Mouse (Mus musculus): ENCODE data around the gene Gsto1. TPM values are rescaled to one million over a fixed set of nuclear protein-coding genes. Genes with fewer than 3 reads are reported as not detected.

Gene Gsto1
- polyA plus RNA-seq (2015; fragmentation: Nextera tagmentation; extraction: Ambion mirVana) = 115 and 119 TPM in 2 replicates

DNA sequence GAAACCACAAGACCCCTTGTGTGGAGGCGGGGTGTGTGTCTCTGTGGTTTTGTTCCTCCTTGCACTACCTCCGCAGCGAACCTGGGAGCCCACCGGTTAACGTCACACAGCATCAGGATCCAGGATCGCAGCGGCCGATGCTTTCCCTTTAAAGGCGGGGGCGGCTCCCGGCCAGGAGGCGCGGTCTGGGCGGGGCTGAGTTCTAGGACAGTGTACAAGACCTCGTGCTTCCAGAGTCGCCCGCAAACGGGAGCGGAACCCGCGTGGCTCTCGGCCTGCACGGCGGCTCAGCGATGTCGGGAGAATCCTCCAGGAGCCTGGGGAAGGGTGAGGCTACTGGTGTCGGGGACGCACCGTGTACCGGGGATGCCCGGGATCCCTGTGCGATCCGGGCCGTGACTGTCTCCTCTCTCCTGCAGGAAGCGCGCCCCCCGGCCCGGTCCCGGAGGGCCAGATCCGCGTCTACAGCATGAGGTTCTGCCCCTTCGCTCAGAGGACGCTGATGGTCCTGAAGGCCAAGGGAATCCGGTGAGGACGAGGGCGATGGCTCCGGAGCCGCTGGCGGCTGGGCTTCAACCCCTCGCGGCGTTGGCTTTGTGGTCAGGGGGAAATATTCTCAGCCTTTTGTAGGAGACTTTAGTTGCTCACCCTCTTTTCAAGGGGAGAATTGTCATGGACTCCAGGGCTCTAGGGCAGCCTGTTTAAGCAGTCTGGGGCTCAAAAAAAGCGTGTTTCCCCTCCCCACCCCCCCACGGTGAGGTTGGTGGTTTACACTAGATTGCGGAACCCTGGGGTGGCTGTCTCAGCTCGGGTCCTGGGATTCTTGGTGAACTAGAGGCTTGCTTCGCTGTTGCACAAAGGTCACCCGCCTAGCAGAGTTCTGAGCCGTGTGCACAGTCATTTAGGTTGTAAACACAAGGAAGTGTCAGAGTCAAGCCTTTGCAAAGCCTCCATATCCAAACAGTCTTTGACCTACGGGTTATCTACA is at the start of gene Gsto1:
Gene Gsto1 (plus strand): TSS at position 175 of the 988 bp plus-strand sequence.
- peak within 1 kb of the TSS; percentile 69 for H3K9ac ChIP-seq
- peak within 1 kb of the TSS; percentile 93 for H3K4me2 ChIP-seq
- peak within 1 kb of the TSS; percentile 50 for H3K27ac ChIP-seq
- H3K4me3 ChIP-seq (replicated peaks) = peak within 1 kb of the TSS; percentile 73
- H3K27me3 ChIP-seq = no peaks in the 10 kb centered on the region
- H3K4me1 ChIP-seq = peaks cover 20% of the 10 kb centered on the region
- peak; percentile 96 for ATAC-seq (replicated peaks; ENCODE audit: low FRiP score)
- peaks cover 25% of the 10 kb centered on the region for H3K36me3 ChIP-seq
- under 1% methylated on average over 60 of the region's 60 CpGs for WGBS
- no peaks in the 10 kb centered on the region for H3K9me3 ChIP-seq (replicated peaks)

DNA sequence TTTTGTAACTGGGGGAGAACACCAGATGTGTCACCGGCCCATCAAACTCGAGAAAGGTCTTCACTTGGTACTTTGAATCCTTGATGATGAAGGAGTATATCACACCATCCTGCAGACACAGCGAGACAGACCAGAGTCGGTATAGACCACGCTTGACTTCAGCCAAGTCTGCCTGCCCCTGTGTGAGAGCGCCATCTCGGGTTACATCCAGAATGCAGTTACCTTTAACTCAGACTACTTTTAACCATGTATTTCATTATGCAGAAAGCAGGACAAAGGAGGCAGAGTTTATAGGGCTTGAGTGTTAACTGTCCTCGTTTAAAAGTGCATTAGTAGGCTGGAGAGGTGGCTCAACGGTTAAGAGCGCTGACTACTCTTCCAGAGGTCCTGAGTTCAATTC is 42.7 kb upstream of the Gsto1 start:
- H3K9me3 ChIP-seq (replicated peaks) = no peaks in the 10 kb centered on the region
- H3K4me3 ChIP-seq (replicated peaks) = no peak overlapping the region
- no peak overlapping the region for H3K9ac ChIP-seq
- no peak for ATAC-seq (replicated peaks; ENCODE audit: low FRiP score)
- no peak overlapping the region for H3K4me2 ChIP-seq
- H3K27me3 ChIP-seq = no peaks in the 10 kb centered on the region
- H3K4me1 ChIP-seq = no peaks in the 10 kb centered on the region
- WGBS = 67% methylated on average over 10 of the region's 10 CpGs
- H3K27ac ChIP-seq = no peak overlapping the region
- H3K36me3 ChIP-seq = no peaks in the 10 kb centered on the region

DNA sequence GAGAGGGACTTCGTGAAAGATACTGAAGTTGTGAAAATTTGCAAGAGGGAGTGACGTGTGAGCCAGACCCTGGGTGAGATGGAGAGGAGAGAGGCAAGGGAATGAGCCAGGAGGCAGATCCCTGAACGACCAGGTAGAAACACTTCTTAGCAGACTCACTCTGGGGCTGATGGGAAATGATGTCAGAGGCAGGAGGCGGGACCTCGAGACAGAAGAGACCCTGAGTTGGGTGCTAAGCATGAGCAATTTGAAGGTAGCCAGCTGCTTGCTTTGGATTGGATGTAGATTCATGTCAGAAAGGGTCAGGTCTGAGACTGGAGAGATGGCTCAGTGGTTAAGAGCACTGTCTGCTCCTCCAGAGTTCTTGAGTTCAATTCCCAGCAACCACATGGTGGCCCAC is 40.0 kb upstream of the Gsto1 start:
- ATAC-seq (replicated peaks; ENCODE audit: low FRiP score) = no peak
- WGBS = 78% methylated on average over 5 of the region's 5 CpGs
- Histone ChIP-seq H3K4me1 (no peaks in the 10 kb centered on the region), H3K36me3 (no peaks in the 10 kb centered on the region), H3K27ac (no peak overlapping the region), H3K9me3 (replicated peaks) (no peaks in the 10 kb centered on the region), H3K27me3 (no peaks in the 10 kb centered on the region), H3K4me3 (replicated peaks) (no peak overlapping the region), H3K4me2 (no peak overlapping the region), H3K9ac (no peak overlapping the region)

DNA sequence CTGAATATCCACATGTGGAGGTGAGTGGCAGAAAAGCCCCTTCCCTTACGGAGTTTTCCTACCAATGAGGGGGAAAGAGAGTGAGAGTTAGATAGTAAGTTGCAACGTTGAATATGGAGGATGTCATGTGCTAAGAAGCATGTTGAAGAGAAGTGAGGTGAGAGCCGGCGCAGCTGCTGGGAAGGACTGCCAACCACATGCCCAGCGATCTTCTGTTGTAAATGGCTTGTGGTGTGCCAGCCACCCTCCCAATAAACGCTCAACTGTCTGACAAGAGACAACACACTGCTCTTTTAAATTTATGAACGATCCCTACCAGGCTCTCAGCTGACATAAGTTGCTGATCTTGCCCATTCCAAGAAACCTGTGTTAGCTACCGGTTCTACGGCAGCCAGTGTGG is 37.1 kb upstream of the Gsto1 start:
- H3K4me2 ChIP-seq = no peak overlapping the region
- H3K27me3 ChIP-seq = peaks cover 7% of the 10 kb centered on the region

DNA sequence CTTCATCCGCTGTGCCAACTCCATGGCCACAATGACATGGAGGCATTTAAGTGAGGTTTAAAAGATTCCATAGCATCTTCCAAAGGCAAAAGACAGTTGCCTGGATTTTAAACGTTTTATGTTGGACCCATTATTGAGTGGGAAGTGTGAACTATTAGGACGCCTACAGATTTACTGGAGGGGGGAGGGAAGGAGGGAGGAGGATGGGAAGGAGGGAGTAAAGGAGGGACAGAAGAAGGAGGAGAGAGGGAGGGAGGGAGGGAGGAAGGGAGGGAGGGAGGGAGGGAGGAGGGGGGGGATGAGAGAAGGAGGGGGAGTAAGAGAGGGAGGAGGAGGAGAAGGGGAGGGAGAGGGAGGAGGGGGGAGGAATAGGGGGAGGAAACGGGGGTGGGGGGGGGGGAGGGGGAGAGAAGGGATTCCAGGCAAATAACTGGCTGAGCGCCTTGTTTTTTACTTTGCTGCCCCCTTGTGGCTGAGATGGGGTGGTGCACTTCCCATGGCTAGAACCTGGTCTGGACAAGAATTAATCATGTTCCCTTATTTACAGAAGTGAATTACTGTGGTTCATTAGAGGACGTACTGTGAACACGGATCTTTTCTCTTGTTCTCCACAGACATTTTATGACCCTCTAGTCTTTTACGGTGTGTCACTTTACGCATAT is 33.8 kb upstream of the Gsto1 start:
- no peak overlapping the region for H3K4me3 ChIP-seq (replicated peaks)
- peaks cover 9% of the 10 kb centered on the region; the same call in 1 of the 2 replicates for H3K4me1 ChIP-seq
- no peaks in the 10 kb centered on the region for H3K36me3 ChIP-seq
- no peak for ATAC-seq (replicated peaks; ENCODE audit: low FRiP score)
- H3K27ac ChIP-seq = no peak overlapping the region
- peaks cover 16% of the 10 kb centered on the region for H3K27me3 ChIP-seq
- H3K9ac ChIP-seq = no peak overlapping the region
- WGBS = 23% methylated on average over 8 of the region's 9 CpGs
- 0 out of 2 replicates have a peak overlapping the region, but pooled peaks have one; percentile 23 for H3K4me2 ChIP-seq
- H3K9me3 ChIP-seq (replicated peaks) = no peaks in the 10 kb centered on the region

More for the DNA sequence above, 37.1 kb upstream of the Gsto1 start:
- Histone ChIP-seq H3K36me3 (no peaks in the 10 kb centered on the region), H3K9me3 (replicated peaks) (no peaks in the 10 kb centered on the region), H3K4me3 (replicated peaks) (no peak overlapping the region), H3K9ac (no peak overlapping the region), H3K27ac (no peak overlapping the region), H3K4me1 (peaks cover 9% of the 10 kb centered on the region; the same call in 1 of the 2 replicates)
- ATAC-seq (replicated peaks; ENCODE audit: low FRiP score) = no peak
- WGBS = 81% methylated on average over 9 of the region's 9 CpGs

DNA sequence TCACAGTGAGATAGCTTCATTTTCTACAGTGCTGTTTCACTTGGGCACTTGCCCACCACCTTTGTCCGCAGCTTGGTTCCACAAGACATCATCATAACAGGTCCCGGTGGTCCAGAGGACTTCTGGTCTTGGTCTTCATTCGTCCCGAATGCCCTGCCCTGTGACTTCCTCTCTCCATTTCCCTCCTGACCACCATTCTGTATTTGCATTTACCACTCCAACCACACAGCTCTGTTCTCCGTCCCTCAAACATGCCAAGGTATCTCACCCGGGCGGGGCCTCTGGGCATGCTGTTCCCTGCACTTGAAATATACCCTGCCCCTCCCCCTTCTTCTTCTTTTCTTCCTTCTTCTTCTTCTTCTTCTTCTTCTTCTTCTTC is 33.3 kb upstream of the Gsto1 start:
- Histone ChIP-seq H3K4me3 (replicated peaks) (no peak overlapping the region), H3K36me3 (no peaks in the 10 kb centered on the region), H3K27me3 (peaks cover 16% of the 10 kb centered on the region), H3K9ac (no peak overlapping the region), H3K27ac (no peak overlapping the region), H3K9me3 (replicated peaks) (no peaks in the 10 kb centered on the region), H3K4me2 (0 out of 2 replicates have a peak overlapping the region, but pooled peaks have one; percentile 23), H3K4me1 (peaks cover 9% of the 10 kb centered on the region; the same call in 1 of the 2 replicates)
- no peak for ATAC-seq (replicated peaks; ENCODE audit: low FRiP score)
- 57% methylated on average over 7 of the region's 7 CpGs for WGBS

DNA sequence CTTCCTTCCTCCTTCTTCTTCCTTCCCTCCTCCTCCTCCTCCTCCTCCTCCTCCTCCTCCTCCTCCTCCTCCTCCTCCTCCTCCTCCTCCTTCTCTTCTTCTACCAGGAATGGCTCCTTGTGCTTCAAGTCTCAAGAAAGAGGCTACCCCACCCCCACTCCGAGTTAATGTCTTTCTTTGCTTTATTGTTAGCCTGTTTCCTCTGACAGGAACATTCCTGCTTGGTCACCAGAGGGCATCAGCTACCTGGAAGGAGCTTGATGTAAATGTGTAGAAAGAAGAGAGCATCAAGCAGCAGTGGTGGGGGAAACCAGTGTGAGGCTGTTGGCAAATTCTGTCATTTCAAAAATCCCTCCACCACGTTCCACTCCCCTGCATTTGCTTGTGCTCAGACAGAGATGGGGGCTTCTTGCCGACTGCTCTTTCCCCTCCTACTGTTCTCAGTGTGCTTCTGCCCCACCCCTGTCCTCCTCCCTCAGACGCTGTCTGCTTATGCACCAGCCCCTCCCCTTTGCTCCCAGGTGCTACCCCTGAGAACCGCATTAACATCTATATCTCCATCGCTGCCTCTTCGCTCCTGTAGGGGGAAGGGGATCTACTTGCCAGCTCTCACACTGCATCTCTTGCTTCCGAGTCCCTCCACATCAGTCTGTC is 32.5 kb upstream of the Gsto1 start:
- Histone ChIP-seq H3K4me1 (peaks cover 9% of the 10 kb centered on the region; the same call in 1 of the 2 replicates), H3K4me2 (no peak overlapping the region), H3K9me3 (replicated peaks) (no peaks in the 10 kb centered on the region), H3K36me3 (no peaks in the 10 kb centered on the region), H3K9ac (no peak overlapping the region), H3K27ac (no peak overlapping the region), H3K27me3 (peaks cover 16% of the 10 kb centered on the region), H3K4me3 (replicated peaks) (no peak overlapping the region)
- WGBS = 17% methylated on average over 8 of the region's 8 CpGs
- no peak for ATAC-seq (replicated peaks; ENCODE audit: low FRiP score)

DNA sequence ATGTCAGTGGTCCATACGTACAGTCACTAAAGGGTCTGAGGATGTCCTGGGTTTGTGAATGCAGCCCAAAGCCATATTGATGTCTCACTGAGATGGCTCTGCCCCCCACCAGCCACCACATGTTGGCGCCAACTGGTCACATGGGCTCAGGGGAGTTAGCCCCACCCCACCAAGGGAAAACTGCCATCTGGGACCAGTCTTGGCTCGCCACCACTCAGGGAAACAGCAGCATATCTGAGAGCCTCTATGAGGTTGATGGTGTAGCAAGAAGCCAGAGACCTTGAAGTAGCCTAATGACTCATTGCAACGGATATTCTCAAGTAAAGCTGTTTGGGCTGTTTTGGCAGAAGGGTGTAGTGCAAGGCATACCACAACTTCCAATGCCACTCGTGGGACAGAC is 30.7 kb upstream of the Gsto1 start:
- H3K4me1 ChIP-seq = peaks cover 9% of the 10 kb centered on the region; the same call in 1 of the 2 replicates
- ATAC-seq (replicated peaks; ENCODE audit: low FRiP score) = no peak
- no peak overlapping the region for H3K27ac ChIP-seq
- H3K9me3 ChIP-seq (replicated peaks) = no peaks in the 10 kb centered on the region
- H3K27me3 ChIP-seq = peaks cover 16% of the 10 kb centered on the region
- H3K36me3 ChIP-seq = no peaks in the 10 kb centered on the region
- H3K9ac ChIP-seq = no peak overlapping the region
- H3K4me3 ChIP-seq (replicated peaks) = no peak overlapping the region
- WGBS = 81% methylated on average over 5 of the region's 5 CpGs
- H3K4me2 ChIP-seq = no peak overlapping the region

DNA sequence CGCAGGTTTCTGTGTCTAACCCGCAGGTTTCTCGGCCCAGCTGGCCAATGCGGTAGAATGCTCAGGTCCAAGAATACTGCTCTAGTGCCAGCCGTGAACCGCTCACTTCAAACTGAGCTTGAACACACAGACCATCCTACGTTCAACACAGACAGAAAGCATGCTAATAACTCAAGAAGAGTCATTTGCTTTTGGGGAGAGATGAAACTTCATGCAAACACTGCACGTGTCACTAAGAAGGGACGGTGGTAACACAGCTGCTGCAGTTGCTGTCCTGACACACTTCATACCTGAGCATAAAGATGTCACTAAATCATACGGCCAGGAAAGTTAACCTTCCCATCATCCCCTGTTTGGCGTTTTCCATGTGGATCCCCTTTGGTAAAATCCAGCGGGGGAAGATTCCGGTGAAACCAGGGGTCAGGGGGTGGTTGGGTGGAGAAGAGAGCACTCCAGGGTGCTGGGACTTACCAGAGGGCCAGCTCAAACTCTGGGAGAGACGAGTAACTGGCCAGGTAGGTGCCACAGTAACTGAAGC is 24.8 kb upstream of the Gsto1 start:
- no peaks in the 10 kb centered on the region for H3K4me1 ChIP-seq
- no peaks in the 10 kb centered on the region for H3K36me3 ChIP-seq
- ATAC-seq (replicated peaks; ENCODE audit: low FRiP score) = no peak
- no peak overlapping the region for H3K4me2 ChIP-seq
- no peaks in the 10 kb centered on the region for H3K9me3 ChIP-seq (replicated peaks)
- H3K27me3 ChIP-seq = no peaks in the 10 kb centered on the region
- H3K27ac ChIP-seq = no peak overlapping the region
- no peak overlapping the region for H3K4me3 ChIP-seq (replicated peaks)
- 79% methylated on average over 14 of the region's 14 CpGs for WGBS
- no peak overlapping the region for H3K9ac ChIP-seq

DNA sequence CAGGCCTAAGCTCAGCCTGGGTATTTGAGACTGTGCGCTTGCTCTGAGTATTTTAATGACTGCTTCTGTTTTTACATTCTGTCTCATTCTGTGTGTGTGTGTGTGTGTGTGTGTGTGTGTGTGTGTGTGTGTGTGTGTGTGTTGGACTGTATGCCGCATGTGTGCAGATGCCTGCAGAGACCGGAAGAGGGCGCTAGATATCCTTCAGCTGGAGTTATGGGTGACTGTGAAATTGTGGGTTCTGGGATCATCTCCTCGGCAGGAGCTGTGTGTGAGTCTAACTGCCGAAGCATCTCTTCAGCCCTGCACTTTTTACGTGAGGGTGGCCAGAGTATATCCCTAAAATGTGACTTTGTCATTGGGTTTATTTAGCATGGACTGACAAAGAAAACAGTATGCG is 23.7 kb upstream of the Gsto1 start:
- Histone ChIP-seq H3K4me1 (no peaks in the 10 kb centered on the region), H3K27me3 (peaks cover 7% of the 10 kb centered on the region; the same call in 1 of the 2 replicates), H3K36me3 (no peaks in the 10 kb centered on the region), H3K9me3 (replicated peaks) (no peaks in the 10 kb centered on the region), H3K4me2 (no peak overlapping the region), H3K9ac (no peak overlapping the region), H3K27ac (no peak overlapping the region), H3K4me3 (replicated peaks) (no peak overlapping the region)
- ATAC-seq (replicated peaks; ENCODE audit: low FRiP score) = no peak
- WGBS = 95% methylated on average over 8 of the region's 8 CpGs

DNA sequence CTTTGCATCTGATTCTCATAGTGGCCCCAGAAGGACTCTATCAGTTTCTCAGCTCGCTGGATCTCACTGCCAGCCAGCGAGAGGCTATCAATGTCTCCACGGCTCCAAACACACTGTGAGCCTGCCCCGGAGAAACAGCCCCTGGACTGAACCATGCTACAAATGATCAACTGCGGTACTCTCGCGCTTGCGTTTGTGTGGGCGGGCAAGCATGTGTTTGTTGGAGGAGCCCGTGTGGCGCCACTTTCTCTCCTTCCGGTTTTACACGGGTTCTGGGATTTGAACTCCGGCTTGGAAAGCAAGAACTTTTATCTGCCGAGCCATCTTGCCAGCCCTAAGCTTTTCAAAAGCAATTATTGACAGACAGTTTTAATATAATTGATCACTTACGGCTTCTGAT is 22.5 kb upstream of the Gsto1 start:
- Histone ChIP-seq H3K4me2 (no peak overlapping the region), H3K4me1 (peaks cover 4% of the 10 kb centered on the region), H3K9ac (no peak overlapping the region), H3K36me3 (no peaks in the 10 kb centered on the region), H3K27me3 (peaks cover 16% of the 10 kb centered on the region), H3K9me3 (replicated peaks) (no peaks in the 10 kb centered on the region), H3K4me3 (replicated peaks) (no peak overlapping the region), H3K27ac (no peak overlapping the region)
- ATAC-seq (replicated peaks; ENCODE audit: low FRiP score) = no peak
- 82% methylated on average over 16 of the region's 16 CpGs for WGBS
